Mouse (Mus musculus): Measurements from ENCODE around the gene Bsx.

DNA sequence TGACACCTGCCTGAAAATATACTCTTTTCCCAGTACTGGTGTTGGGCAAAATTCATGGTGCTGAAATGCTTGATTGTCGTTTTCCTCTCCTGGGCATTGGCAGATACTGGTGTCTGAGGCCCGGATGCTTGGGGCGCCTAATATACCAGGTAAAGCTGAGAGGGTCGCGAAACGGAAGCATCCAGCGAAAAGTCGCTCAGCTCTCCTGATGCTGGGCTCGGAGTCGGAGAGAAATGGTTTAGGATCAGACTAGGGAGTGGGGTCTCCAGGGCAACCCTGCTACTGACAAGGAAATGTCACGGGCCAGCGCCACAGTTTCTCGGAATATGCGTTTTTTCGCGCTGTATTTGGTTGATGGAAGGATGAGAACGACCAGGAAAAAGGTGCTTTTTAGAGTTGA, 1.5 kb downstream of the Bsx start:
- no peak for TF ChIP-seq CTCF (IDR thresholded peaks at IDR 0.05 in 2 of 3, conservative IDR thresholded peaks at IDR 0.05 in 1 of 3; ENCODE audit: control insufficient read depth in 1 of 3, insufficient read depth in 1 of 3, low read depth in 2 of 3, low read length in 3 of 3, poor library complexity in 1 of 3, severe bottlenecking in 1 of 3)
- no peak for TF ChIP-seq MAX (IDR thresholded peaks at IDR 0.05; ENCODE audit: low read length)
- no peak for TF ChIP-seq MAZ (IDR thresholded peaks at IDR 0.05; ENCODE audit: low read depth, low read length)
- TF ChIP-seq POLR2A (IDR thresholded peaks at IDR 0.05; ENCODE audit: control insufficient read depth in 1 of 2, insufficient read depth in 1 of 2, low read depth in 1 of 2, low read length in 2 of 2, poor library complexity in 1 of 2) = no peak
- TF ChIP-seq MAFK (IDR thresholded peaks at IDR 0.05; ENCODE audit: borderline replicate concordance, low read depth, low read length) = no peak
- TF ChIP-seq NELFE (IDR thresholded peaks at IDR 0.05; ENCODE audit: low read depth, low read length) = no peak
- TF ChIP-seq UBTF (IDR thresholded peaks at IDR 0.05; ENCODE audit: borderline replicate concordance, insufficient read depth, low read depth, low read length) = no peak
- TF ChIP-seq GATA1 (IDR thresholded peaks at IDR 0.05; ENCODE audit: low read depth, low read length) = no peak
